Mouse (Mus musculus): ENCODE measurements around the gene Sbno1.

DNA sequence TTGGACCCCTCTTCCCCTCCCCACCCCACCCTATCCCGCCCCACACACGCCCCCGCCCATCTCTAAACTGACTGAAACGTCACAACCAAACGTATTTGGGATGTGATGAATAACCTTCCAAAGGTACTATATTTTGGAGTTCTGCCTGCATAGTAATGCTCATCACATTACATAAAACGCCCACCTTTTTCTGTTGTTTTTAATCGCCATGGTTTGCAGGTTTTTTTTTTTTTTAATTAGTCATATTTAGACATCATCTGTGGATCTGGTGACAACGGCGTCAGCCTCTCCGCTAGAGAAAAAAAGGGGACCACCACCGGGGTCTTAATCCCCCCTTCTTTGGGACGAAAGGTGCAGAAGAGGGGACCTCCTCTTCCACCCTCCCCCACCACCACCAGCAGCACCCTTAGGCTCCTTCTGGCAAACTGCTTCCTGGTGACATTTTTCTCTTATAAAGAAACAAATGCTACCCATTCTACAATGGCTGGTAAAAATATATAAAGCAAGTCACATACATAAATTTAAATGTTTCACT is 70.3 kb downstream of the Sbno1 start:
- TF ChIP-seq CTCF (IDR thresholded peaks at IDR 0.05; ENCODE audit: borderline replicate concordance, extremely low read depth, insufficient read depth, insufficient read length) (no peak), POLR2A (IDR thresholded peaks at IDR 0.05; ENCODE audit: borderline replicate concordance, extremely low read depth, insufficient read depth, insufficient read length, poor library complexity, severe bottlenecking) (no peak)
